Mouse (Mus musculus): ENCODE data around the gene Ttc16.
A peak's percentile ranks its signal among the peaks of the same experiment; 100 is the strongest.

Ttc16 gene

DNA sequence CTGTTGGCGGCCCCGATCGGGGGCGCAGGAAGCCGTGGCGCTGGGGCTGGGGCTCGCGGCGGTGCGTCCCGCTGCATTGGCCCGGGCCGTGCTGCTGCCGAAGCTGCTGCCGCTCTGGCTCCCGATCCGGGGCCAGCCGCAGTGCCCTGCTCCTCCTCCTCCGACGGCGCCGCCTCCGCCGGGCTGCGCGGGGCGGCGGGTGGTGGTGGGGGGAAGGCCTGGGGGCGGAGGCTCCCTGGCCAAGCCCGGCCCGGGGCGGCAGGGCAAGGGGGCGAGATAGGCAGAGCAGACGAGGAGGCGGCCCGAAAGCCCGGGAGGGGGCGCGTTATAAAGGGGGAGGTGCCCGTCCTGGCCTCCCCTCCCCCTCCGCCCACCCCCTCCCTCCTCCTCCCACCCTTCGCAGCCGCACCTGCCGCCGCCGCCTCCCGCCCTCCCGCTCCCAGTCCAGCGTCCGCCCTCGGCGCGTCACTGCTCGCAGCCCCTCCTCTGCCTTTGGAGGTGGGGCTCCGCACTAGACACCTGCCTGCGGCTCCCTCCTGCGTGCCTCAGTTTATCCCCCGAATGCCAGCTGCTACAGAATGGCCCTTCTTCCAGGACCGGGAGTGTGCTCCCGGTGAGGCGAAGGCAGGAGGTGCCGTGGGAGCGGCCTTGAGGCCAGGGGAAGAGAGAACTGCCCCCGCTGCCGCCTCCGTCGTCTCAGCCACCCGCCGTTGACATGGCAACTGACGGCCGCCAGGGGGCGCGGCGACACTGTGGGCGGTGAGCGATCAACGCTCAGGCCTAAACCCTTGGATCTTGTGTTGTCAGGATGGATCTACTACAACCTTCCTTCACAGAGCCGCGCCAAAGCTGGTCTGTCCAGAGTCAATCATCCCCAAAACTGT is 62.3 kb downstream of the Ttc16 start, which contains the start of gene Cdk9:
Gene Cdk9, minus strand, starts transcription at position 143 of the 884 bp plus-strand sequence.
- DNase-seq = peak; percentile 94

DNA sequence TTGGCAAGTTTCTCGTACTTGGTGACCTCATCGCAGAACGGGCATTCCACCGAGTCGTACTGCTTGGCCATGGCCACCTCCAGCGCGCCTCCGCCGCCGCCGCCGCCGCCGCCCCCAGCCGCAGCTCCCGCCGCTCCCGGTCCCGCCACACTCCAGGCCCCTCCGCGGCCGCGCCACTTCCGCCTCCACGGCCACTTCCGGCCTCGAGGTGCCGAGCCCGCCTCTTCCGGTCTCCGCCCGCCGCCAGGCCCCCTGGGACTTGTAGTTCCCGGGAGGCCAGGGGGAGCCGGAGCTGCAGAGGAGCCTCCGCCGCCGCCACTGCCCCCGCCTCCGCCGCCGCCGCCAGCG is 62.9 kb downstream of the Ttc16 start:
- peak; percentile 95 for DNase-seq

DNA sequence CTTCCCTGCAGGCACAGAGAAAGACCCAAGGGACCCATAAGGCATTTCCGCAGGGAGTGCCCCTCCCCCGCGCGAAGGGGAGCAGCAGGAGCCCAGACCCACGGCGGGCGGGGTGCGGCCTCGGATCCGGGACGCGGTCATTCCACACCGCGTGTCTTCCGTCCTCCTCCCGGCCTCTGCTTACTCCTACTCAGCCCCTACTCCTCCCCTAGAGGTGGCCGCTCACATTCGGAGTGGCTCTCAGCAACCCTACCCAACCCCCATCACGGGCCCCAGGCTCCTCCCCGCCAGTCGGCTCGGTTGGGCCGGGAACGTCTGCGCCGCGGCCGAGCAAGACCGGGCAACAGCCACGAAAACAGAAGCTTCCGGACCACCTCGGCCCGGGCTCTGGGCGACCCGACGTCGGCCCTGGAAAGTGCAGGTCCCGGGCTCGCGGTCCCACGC is 63.3 kb downstream of the Ttc16 start:
- peak; percentile 71 for DNase-seq

DNA sequence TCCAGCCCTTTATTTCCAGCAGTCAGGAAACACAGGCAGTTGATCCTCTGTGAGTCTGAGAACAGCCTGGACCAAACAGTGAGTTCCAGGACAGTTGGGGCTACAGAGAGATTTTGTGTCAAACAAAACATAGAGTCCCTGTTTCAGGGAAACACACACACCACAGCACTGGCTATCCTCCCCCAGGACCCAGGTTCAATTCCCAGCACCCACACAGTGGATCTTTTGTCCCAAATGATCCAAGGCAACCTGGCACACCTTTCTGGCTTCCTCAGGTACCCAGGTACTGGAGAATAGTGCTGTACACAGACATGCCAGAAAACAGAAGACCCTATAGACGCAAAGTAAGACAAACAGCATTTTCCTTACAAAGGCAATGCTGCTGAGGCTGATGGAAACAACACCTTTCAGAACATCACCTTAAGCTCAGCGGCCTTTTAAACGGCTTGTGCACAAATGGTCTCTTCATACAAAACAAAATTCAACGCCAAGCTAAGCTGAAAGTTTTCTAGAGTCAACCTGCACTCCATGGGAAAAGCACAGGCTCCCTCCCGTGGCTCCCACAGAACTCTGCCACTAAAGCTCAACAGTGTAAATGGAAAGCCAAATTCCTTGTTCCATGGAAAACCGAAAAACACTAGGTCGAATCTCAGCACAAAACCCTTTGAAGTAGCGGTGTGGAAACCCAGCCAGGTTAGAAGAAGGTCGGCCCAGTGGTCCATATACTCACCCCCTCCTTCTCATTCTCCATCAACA is 64.0 kb downstream of the Ttc16 start:
- no peak for DNase-seq

DNA sequence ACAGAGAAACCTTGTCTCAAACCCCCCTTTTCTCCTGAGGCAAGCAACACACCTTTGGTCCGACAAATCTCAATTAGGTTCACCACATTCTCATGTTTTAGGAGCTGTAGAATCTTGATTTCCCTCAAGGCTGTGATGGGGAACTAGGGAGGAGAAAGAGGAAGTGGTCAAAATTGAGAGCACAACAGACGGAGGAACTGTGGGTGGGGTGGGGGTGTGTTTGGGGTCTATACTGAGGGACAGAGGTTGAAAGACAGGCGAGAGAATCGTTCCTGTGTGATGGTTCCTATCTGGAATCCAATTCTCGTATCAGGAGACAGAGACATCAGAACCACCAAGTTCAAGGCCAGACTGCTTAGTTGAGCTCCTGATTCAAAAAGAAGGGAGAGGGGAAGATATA is 65.0 kb downstream of the Ttc16 start:
- peak; percentile 58 for DNase-seq

DNA sequence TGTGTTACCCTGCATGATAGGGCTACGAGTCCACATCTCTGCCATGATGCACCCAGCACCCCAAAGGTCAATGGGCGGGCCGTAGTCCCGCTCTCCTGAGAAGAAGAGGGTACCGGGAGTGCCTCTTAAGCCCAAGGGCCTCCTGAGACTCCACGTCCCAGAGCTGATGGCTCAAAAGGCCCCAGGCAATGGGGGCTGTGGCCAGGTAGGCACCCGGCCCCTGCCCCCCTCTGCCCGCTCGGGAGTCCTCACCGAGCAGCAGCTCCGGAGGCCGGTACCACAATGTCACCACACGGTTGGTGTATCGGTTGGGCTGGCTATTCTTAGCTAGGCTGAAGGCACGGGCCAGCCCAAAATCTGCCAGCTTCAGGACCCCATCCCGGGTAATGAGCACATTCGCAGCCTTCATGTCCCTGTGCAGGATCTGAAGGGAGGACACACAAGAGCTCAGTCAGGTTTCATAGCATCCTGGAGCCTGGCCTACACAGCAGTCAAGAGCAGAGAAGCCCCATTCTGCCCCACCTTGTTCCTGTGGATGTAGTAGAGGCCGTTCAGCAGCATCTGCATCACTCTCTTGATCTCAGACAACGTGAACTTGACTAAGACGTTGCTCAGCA is 65.8 kb downstream of the Ttc16 start:
- DNase-seq = no peak

DNA sequence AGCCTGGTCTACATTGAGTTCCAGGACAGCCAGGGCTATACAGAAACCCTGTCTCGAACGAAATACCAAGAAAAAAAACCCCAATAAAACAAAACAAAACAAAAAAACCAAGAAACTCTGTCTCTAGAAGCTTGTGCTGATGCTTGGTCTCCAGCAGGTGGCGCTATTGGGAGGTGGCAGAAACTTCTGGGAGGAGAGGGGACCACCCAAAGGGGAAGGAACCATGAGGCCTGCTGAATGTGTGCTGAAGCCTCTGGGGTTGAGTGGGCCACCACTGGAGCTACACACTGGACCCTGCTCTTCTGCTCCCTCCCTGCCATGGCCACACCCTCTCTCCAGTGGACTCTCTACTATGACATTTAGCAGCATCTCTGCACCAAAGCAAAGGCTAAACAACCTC is 66.8 kb downstream of the Ttc16 start:
- peak; percentile 47 for DNase-seq
